Mouse (Mus musculus): ENCODE results near the gene Hmmr. TPM values are rescaled to one million over a fixed set of nuclear protein-coding genes. Genes with fewer than 3 reads are reported as not detected.
A peak's percentile ranks its signal among the peaks of the same experiment; 100 is the strongest.

The Hmmr gene
- polyA plus RNA-seq, 1 experiment from 2014 or later: 2.8 TPM

DNA sequence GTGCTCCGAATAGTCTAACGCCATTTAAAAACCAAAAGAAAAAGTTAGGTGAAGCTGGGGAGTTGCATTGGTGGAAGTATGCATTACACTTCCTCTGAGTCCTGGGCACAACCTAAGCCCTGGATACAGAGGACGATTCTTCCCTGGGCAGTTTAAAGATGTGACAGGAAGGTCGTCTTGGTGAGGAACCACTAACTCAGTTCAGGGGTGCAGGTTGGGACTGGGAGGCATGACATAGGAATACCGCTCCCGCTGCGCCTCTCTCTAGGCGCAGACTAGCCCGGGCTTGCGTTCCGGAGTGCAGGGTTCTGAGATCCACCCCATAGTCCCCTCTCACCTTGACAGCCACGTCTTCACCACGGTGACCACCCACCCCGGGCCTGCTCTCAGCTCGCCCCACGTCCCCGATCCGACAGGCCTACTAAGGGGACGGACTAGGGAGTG is 21.5 kb upstream of the Hmmr start:
- Histone ChIP-seq H3K4me1 (ENCODE audit: control insufficient read depth, insufficient read depth, low read length) (peaks cover 7% of the 10 kb centered on the region; the same call in 1 of the 2 replicates), H3K4me3 (ENCODE audit: low read depth, low read length) (peak overlapping the region; percentile 67), H3K4me2 (ENCODE audit: low read depth, low read length) (peak overlapping the region; percentile 81), H3K27ac (ENCODE audit: low read depth, low read length) (no peak overlapping the region), H3K36me3 (ENCODE audit: control insufficient read depth, insufficient read depth, low read length) (0 out of 2 replicates have a peak, but pooled peaks cover 3% of the 10 kb centered on the region), H3K9ac (replicated peaks; ENCODE audit: low read depth, low read length) (peak overlapping the region; percentile 66), H3K27me3 (ENCODE audit: control insufficient read depth, insufficient read depth, low read length) (no peaks in the 10 kb centered on the region), H3K9me3 (ENCODE audit: control insufficient read depth, low read length) (no peaks in the 10 kb centered on the region)
- ATAC-seq (ENCODE audit: low read depth): peak; percentile 83
- 4% methylated on average over 19 of the region's 19 CpGs for whole genome bisulfite sequencing

DNA sequence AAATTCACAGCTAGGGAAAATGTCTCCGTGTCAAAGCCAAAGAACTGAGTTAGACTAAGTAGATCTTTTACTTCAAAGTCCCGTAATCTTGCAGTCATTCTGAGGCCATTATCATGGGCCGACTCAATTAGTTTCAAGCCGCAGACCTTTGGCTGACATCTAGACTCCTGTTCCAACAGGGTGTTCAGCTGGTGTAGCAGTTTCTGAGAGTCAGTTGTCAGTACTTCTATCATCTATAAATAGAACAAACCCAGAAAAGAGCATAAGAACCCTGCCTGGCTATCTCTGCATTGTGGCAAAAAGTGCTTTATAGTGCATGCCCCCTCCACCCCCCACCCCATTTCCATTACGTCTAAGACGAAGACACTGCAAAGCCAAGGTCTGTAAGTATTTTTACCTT is 20.6 kb upstream of the Hmmr start:
- Histone ChIP-seq H3K4me2 (ENCODE audit: low read depth, low read length) (no peak overlapping the region), H3K4me3 (ENCODE audit: low read depth, low read length) (no peak overlapping the region; the same call in 1 of the 2 replicates), H3K9me3 (ENCODE audit: control insufficient read depth, low read length) (no peaks in the 10 kb centered on the region), H3K27me3 (ENCODE audit: control insufficient read depth, insufficient read depth, low read length) (no peaks in the 10 kb centered on the region), H3K36me3 (ENCODE audit: control insufficient read depth, insufficient read depth, low read length) (0 out of 2 replicates have a peak, but pooled peaks cover 3% of the 10 kb centered on the region), H3K4me1 (ENCODE audit: control insufficient read depth, insufficient read depth, low read length) (peaks cover 7% of the 10 kb centered on the region; the same call in 1 of the 2 replicates), H3K9ac (replicated peaks; ENCODE audit: low read depth, low read length) (no peak overlapping the region), H3K27ac (ENCODE audit: low read depth, low read length) (no peak overlapping the region)
- no peak for ATAC-seq (ENCODE audit: low read depth)
- 80% methylated on average over 6 of the region's 6 CpGs for WGBS

DNA sequence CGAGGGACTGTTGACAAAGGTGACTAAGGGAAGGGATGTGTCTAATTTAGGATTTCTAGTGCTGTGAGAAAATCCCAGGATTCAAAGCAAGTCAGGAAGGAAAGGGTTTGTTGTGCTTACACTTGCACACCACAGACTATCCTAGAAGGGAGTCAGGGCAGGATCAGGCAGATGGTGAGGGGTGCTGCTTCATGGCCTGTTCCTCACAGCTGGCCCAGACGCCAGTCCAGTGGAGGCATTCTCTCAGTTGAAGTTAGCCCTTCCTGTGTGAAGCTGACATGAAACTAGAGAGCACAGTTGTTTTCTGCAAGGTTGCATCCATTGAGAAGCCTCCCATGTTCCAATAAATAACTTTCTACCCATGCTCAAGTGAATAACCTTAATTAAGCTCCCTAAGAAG is 14.5 kb upstream of the Hmmr start:
- Histone ChIP-seq H3K27me3 (ENCODE audit: control insufficient read depth, insufficient read depth, low read length) (no peaks in the 10 kb centered on the region), H3K4me3 (ENCODE audit: low read depth, low read length) (no peak overlapping the region), H3K9me3 (ENCODE audit: control insufficient read depth, low read length) (no peaks in the 10 kb centered on the region), H3K4me1 (ENCODE audit: control insufficient read depth, insufficient read depth, low read length) (no peaks in the 10 kb centered on the region), H3K27ac (ENCODE audit: low read depth, low read length) (no peak overlapping the region), H3K9ac (replicated peaks; ENCODE audit: low read depth, low read length) (no peak overlapping the region), H3K36me3 (ENCODE audit: control insufficient read depth, insufficient read depth, low read length) (0 out of 2 replicates have a peak, but pooled peaks cover 3% of the 10 kb centered on the region), H3K4me2 (ENCODE audit: low read depth, low read length) (no peak overlapping the region)
- ATAC-seq (ENCODE audit: low read depth): no peak
- WGBS: 71% methylated on average over 2 of the region's 2 CpGs

DNA sequence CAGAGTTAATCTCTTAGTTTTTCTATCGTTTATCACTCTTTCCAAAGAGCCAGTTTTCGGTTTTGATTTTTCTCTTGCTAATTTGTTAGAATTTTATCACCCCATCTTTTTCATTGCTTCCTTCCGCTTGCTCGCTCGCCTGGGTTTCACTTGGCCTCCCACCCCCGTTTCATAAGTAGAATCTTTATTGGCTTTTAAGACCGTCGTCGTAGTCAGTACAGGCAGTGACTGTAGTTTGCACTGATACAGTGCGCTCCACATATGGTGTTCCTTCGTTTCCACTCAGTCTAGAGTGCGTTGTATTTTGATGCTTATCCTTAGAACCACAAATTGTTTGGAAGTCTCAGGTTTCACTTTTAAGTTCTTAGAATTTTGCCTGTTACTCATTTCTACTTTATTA is 13.1 kb upstream of the Hmmr start:
- H3K27ac ChIP-seq (ENCODE audit: low read depth, low read length): no peak overlapping the region
- no peaks in the 10 kb centered on the region for H3K4me1 ChIP-seq (ENCODE audit: control insufficient read depth, insufficient read depth, low read length)
- H3K4me3 ChIP-seq (ENCODE audit: low read depth, low read length): no peak overlapping the region
- H3K27me3 ChIP-seq (ENCODE audit: control insufficient read depth, insufficient read depth, low read length): no peaks in the 10 kb centered on the region
- no peak overlapping the region for H3K9ac ChIP-seq (replicated peaks; ENCODE audit: low read depth, low read length)
- H3K9me3 ChIP-seq (ENCODE audit: control insufficient read depth, low read length): no peaks in the 10 kb centered on the region
- 0 out of 2 replicates have a peak, but pooled peaks cover 3% of the 10 kb centered on the region for H3K36me3 ChIP-seq (ENCODE audit: control insufficient read depth, insufficient read depth, low read length)
- 92% methylated on average over 12 of the region's 12 CpGs for WGBS
- no peak for ATAC-seq (ENCODE audit: low read depth)
- H3K4me2 ChIP-seq (ENCODE audit: low read depth, low read length): no peak overlapping the region

DNA sequence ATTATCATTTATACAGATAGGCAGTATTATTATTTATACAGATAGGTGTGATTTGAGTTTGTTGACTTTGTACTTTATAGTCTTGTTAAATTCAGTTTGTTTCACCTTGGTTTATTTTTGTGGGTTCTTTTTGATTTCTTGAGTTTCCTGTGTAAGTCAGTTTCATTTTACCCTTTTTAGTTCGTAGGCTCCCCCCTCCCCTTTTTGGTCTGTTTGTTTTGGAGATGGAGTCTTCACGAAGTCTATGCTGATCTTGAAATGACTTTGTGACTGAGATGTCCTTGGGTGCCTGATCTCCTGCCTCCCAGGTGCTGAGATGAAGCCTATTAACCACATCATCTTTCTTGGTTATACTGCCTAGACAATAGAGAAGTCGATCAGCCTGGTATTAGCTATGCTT is 11.1 kb upstream of the Hmmr start:
- ATAC-seq (ENCODE audit: low read depth): no peak
- Histone ChIP-seq H3K4me1 (ENCODE audit: control insufficient read depth, insufficient read depth, low read length) (no peaks in the 10 kb centered on the region), H3K9ac (replicated peaks; ENCODE audit: low read depth, low read length) (no peak overlapping the region), H3K27ac (ENCODE audit: low read depth, low read length) (no peak overlapping the region), H3K9me3 (ENCODE audit: control insufficient read depth, low read length) (no peaks in the 10 kb centered on the region), H3K4me2 (ENCODE audit: low read depth, low read length) (no peak overlapping the region), H3K27me3 (ENCODE audit: control insufficient read depth, insufficient read depth, low read length) (no peaks in the 10 kb centered on the region), H3K36me3 (ENCODE audit: control insufficient read depth, insufficient read depth, low read length) (peaks cover 8% of the 10 kb centered on the region; the same call in 1 of the 2 replicates), H3K4me3 (ENCODE audit: low read depth, low read length) (no peak overlapping the region)
- WGBS: 90% methylated on average over 3 of the region's 3 CpGs

DNA sequence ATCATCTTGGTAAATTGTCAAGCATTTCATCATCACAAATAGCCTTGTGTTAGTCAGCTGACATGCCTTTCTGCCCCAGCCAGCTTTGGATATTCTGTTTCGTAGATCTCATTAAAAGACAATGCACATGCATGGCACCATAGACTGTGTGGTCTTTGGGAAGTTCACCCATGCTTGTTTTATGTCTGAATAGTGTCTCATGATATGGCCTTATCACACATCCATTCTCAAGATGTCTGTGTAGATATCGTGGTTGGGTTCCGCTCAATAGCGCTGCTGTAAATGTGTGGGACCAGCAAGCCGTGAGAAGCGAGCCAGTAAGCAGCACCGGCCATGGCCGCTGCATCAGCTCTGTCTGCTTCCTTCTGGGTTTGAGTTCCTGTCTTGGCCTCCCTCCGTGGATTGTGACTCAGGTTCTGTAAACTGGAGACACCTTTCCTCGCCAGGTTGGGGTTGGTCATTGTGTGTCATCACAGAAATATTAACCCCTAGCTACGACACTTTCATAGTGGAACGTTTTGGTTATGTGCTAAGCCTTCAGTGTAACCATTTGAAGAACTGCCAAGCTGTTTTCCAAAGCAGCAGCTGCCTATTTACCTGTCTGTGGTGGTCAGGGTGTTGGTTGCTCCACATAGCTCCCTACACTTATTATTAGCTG is 8.5 kb upstream of the Hmmr start:
- H3K9me3 ChIP-seq (ENCODE audit: control insufficient read depth, low read length): no peaks in the 10 kb centered on the region
- no peaks in the 10 kb centered on the region for H3K4me1 ChIP-seq (ENCODE audit: control insufficient read depth, insufficient read depth, low read length)
- H3K27ac ChIP-seq (ENCODE audit: low read depth, low read length): no peak overlapping the region
- no peak overlapping the region for H3K4me2 ChIP-seq (ENCODE audit: low read depth, low read length)
- H3K4me3 ChIP-seq (ENCODE audit: low read depth, low read length): no peak overlapping the region
- H3K27me3 ChIP-seq (ENCODE audit: control insufficient read depth, insufficient read depth, low read length): no peaks in the 10 kb centered on the region
- ATAC-seq (ENCODE audit: low read depth): no peak
- no peak overlapping the region for H3K9ac ChIP-seq (replicated peaks; ENCODE audit: low read depth, low read length)
- 91% methylated on average over 12 of the region's 12 CpGs for WGBS
- peaks cover 29% of the 10 kb centered on the region for H3K36me3 ChIP-seq (ENCODE audit: control insufficient read depth, insufficient read depth, low read length)

DNA sequence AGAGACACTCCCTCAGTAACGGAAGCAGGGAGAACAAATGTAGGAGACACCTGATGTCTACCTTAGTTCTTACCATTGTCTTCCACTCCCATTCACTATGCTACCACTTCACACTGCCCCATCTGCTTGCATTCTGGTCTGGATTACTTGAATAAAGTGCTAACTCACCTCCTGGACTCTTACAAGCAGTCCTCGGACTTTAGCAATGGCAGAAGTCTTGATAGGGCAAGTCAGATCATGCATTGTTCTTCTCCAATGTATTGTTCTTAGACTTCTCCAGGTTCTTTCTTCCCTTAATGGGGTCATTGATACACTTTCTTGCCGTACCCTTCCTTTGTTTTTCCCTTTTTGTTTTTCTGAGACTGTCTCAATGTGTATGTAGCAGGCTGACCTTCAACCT is 4.1 kb upstream of the Hmmr start:
- no peak overlapping the region for H3K4me2 ChIP-seq (ENCODE audit: low read depth, low read length)
- WGBS: 89% methylated on average over 3 of the region's 3 CpGs
- peaks cover 33% of the 10 kb centered on the region for H3K36me3 ChIP-seq (ENCODE audit: control insufficient read depth, insufficient read depth, low read length)
- no peak overlapping the region for H3K9ac ChIP-seq (replicated peaks; ENCODE audit: low read depth, low read length)
- H3K27ac ChIP-seq (ENCODE audit: low read depth, low read length): no peak overlapping the region
- peaks cover 9% of the 10 kb centered on the region for H3K4me1 ChIP-seq (ENCODE audit: control insufficient read depth, insufficient read depth, low read length)
- H3K27me3 ChIP-seq (ENCODE audit: control insufficient read depth, insufficient read depth, low read length): no peaks in the 10 kb centered on the region
- no peak overlapping the region for H3K4me3 ChIP-seq (ENCODE audit: low read depth, low read length)
- no peak for ATAC-seq (ENCODE audit: low read depth)
- no peaks in the 10 kb centered on the region for H3K9me3 ChIP-seq (ENCODE audit: control insufficient read depth, low read length)

DNA sequence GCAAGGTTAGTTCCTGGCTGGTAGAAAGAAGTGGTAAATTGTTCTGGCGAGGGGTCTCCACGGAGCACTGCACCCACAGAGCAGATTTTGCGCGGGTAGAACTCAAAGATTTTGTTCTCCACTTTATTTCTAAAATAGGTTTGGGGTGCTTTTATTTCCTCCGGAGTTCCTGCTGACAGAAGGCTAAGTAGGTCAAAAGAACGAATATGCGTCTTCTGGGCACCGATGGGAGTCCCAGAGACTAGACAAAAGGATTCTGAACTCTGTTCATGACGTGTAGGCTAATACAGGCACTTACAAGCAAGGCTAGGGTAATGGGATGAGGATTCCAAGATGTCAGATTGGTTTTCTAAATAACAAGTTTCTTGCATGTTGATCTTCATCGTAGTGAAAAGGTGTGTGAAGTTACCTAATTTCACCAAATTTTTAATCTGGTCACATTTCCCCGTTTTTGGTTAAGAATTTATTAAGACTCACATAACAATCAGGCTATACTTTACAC is 1.1 kb upstream of the Hmmr start:
- 7% methylated on average over 11 of the region's 11 CpGs for WGBS
- H3K4me3 ChIP-seq (ENCODE audit: low read depth, low read length): peak overlapping the region; percentile 74

DNA sequence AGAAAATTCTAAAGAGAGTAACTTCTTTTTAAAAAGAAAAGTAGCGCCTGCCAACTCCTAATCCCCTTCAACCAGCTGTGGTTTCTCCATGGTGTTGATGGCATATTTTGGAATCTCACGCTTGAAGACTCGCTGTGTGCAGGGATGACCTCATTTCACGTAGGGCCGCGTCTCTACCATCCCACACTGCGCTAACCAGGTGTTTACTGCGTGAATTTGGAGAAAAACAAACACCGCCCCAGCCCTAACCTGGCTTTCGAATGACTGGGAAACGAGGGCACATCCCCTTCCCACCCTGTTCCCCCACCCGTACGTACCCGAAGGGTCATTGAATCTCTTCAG is 254 bp downstream of the Hmmr start:
- Histone ChIP-seq H3K9ac (replicated peaks; ENCODE audit: low read depth, low read length) (no peak overlapping the region), H3K9me3 (ENCODE audit: control insufficient read depth, low read length) (no peaks in the 10 kb centered on the region), H3K4me1 (ENCODE audit: control insufficient read depth, insufficient read depth, low read length) (peaks cover 9% of the 10 kb centered on the region), H3K27ac (ENCODE audit: low read depth, low read length) (no peak overlapping the region), H3K4me2 (ENCODE audit: low read depth, low read length) (peak overlapping the region; percentile 58), H3K4me3 (ENCODE audit: low read depth, low read length) (peak overlapping the region; percentile 74), H3K27me3 (ENCODE audit: control insufficient read depth, insufficient read depth, low read length) (no peaks in the 10 kb centered on the region), H3K36me3 (ENCODE audit: control insufficient read depth, insufficient read depth, low read length) (peaks cover 14% of the 10 kb centered on the region)
- peak; percentile 32 for ATAC-seq (ENCODE audit: low read depth)
- 2% methylated on average over 14 of the region's 14 CpGs for WGBS

More for the DNA sequence above, 1.1 kb upstream of the Hmmr start:
- Histone ChIP-seq H3K9ac (replicated peaks; ENCODE audit: low read depth, low read length) (peak overlapping the region; percentile 90), H3K9me3 (ENCODE audit: control insufficient read depth, low read length) (no peaks in the 10 kb centered on the region), H3K4me1 (ENCODE audit: control insufficient read depth, insufficient read depth, low read length) (peaks cover 9% of the 10 kb centered on the region), H3K27ac (ENCODE audit: low read depth, low read length) (peak overlapping the region; percentile 83; the same call in 1 of the 2 replicates), H3K27me3 (ENCODE audit: control insufficient read depth, insufficient read depth, low read length) (no peaks in the 10 kb centered on the region), H3K4me2 (ENCODE audit: low read depth, low read length) (peak overlapping the region; percentile 83), H3K36me3 (ENCODE audit: control insufficient read depth, insufficient read depth, low read length) (peaks cover 25% of the 10 kb centered on the region)
- no peak for ATAC-seq (ENCODE audit: low read depth)

All from neural tube, embryonic 14.5 days (tissue).